Mouse (Mus musculus) kidney, adult 2 months (tissue): ENCODE measurements around the gene Paqr4.

ENCODE experiments used
- CTCF ChIP-seq: fragments of 200-500 bp; conservative IDR thresholded peaks from 2 replicates; pipeline ENCODE4 v1.5.1; 2011; ENCODE audit warnings: low read depth, mild to moderate bottlenecking, control low read depth, low read length, moderate library complexity, mixed read lengths; ENCODE audit not compliant: insufficient read depth, insufficient read length
- POLR2A ChIP-seq: fragments of 200-500 bp; IDR thresholded peaks from one replicate; pipeline ENCODE4 v1.6.1; 2011; ENCODE audit warnings: low read depth, low read length, control low read depth

GRCm38 (mm10) chr17:23740136-23740584 is 507 bp downstream of the Paqr4 start:
- TF ChIP-seq CTCF (no peak), POLR2A (no peak)
